Mouse (Mus musculus): ENCODE measurements around the gene Hcn2.

Gene Hcn2

DNA sequence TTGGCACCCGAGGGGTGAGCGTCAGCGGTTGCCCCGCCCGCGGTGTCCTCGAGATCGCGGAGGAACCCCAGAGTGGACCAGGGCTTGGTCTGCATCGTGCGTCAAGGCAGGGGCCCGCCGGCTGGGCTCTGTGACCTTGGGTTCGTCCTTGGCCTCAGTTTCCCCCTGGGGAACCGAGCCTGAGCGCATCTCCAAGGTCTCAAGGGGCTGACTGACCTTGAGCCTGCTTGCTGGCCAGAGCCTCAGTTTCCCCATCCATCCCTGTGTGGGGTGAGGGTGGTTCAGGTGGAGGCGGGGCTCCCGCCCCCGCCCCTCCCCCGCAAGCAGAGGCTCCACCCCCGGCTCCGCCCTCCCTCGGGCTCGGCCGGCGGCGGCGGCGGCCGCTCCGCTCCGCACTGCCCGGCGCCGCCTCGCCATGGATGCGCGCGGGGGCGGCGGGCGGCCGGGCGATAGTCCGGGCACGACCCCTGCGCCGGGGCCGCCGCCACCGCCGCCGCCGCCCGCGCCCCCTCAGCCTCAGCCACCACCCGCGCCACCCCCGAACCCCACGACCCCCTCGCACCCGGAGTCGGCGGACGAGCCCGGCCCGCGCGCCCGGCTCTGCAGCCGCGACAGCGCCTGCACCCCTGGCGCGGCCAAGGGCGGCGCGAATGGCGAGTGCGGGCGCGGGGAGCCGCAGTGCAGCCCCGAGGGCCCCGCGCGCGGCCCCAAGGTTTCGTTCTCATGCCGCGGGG lies at the start of gene Hcn2:
Gene Hcn2 (plus strand): TSS at position 381 of the 734 bp plus-strand sequence.
- DNase-seq (ENCODE audit: low read depth, low spot score): no peak

DNA sequence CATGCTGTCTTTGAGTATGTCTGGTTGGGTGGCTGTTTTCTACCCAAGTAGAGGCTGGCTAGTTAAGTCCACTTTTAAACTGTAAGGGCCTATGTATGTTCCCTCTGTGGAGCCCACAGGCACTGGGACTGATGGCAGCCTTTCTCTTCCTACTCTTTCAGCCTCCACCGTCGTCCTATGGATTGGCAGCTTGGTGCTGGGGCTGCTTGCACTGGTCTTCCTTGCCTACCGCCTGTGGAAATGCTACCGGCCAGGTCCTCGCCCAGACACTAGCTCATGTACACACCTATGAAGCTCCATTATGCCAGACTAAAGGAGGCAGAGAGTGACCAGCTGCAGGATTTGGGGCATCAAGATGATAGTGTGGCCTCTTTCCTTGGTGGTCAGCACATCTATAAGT lies 48.4 kb upstream of the Hcn2 start:
- no peak for DNase-seq (ENCODE audit: low read depth, low spot score)

GRCm38 (mm10) chr10:79668771-79669575 lies 47.5 kb upstream of the Hcn2 start, which contains the start of gene Tpgs1:
Gene Tpgs1, plus strand, starts transcription at chr10:79669369.
- DNase-seq (ENCODE audit: low read depth, low spot score): peak; percentile 98

DNA sequence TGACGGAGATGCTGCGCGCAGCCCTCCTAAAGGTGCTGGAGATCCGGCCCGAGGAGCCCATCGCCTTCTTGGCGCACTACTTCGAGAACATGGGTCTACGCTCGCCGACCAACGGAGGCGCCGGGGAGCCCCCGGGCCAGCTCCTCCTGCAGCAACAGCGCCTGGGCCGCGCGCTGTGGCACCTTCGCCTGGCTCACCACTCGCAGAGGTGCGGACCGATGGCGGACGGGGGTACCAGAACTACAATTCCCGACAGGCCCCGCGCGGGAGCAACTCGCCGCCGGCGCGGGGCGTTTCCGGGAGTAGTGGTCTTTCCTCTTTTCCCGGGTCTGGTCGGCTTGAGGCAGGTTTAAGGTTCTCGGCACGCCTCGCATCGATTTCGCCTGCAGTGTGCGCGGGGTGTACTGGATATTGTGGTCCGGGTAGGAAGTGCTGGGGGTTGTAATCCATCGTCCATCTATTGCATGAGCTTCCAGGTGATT lies 46.8 kb upstream of the Hcn2 start:
- DNase-seq (ENCODE audit: low read depth, low spot score): peak; percentile 83

- no peak for DNase-seq (ENCODE audit: low read depth, low spot score)
These were observed 46.2 kb upstream of the Hcn2 start for GRCm38 (mm10) chr10:79670071-79670888.

DNA sequence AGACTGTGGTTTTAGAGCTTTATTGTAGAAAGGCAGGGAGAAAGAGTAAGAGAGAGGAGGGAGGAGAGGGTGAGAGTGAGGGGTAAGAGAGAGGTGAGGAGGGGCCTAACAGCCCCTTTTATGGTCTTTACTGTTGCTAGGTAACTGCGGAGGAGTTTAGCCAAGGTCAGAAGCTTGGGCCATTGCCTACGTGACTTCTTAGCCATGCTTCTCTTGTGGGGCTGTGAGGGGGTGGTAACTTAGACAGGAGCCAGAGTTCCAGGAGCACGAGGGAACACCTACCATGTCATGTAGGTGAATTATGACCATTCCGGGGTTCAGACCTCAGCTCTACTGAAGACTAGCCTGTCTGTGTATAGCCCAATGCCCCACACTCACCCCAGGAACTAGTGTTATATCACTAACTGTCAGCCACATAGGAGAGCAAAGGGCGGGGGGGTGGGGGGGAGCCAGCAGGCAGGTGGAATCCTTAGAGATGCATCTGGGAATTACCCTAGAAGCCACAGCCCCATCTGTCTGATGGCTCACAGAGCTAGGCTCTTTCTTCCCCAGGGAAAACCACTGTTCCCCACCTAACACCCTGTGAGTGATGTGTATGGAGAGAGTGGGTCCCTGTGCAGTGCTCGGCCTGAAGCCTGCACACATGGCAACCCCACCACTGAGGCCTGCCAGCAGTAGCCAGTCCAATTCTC lies 44.9 kb upstream of the Hcn2 start:
- DNase-seq (ENCODE audit: low read depth, low spot score): no peak

GRCm38 (mm10) chr10:79672088-79672455 lies 44.4 kb upstream of the Hcn2 start:
- peak; percentile 23 for DNase-seq (ENCODE audit: low read depth, low spot score)

DNA sequence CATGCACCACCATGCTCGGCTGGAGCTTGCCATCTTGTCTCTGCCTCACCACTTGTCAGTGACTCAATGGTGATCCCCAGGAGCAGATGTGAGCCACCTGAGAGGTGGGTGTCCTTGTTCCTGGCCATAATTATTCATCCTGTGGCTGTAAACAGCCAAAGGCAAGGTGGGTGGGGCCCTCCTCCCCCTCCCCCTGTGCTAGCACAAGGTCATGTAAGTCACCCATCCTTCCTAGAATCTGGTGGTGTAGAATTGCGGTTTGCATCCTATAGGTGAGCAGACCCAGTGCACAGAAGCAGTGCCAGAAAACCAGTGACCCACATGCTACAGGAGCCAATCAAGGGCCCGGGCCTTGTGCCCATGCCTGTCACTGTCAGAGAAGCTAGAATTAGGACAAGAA lies 43.4 kb upstream of the Hcn2 start:
- DNase-seq (ENCODE audit: low read depth, low spot score): no peak

GRCm38 (mm10) chr10:79675346-79676035 lies 40.9 kb upstream of the Hcn2 start:
- no peak for DNase-seq (ENCODE audit: low read depth, low spot score)

- DNase-seq (ENCODE audit: low read depth, low spot score): no peak
These were observed 35.6 kb upstream of the Hcn2 start for GRCm38 (mm10) chr10:79680606-79681495.

DNA sequence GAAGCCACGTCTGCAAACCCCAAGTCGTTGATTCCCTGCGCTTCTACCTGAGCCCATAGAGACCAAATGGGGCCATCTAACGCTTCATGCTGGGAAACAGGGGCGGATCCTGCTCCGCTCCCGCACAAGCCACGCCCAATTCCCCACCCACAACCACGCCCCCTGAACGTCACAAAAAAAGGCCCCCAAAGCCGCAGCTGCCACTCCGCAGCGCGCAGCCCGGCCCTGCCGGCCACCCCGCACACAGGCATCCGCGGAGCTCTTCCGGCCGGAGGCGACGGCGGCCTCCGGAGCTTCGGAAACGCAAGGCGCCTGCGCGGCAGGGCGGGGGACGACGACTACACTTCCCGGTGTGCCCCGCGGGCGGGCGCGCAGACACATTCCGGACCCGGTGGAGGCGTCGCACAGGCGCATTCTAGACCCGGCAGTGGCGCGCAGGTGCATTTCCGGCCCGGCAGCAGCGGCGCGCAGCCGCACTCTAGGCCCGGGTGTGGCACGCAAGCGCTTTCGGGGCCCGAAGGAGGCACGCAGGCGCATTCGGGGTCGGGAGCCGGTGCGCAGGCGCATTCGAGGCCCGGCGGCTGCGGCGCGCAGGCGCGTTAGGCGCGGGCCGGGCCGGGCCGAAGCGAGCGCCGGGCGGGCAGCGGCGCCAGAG lies 34.7 kb upstream of the Hcn2 start, which contains the start of gene Cdc34:
Gene Cdc34 (plus strand): TSS at position 605 of the 655 bp plus-strand sequence.
- peak; percentile 100 for DNase-seq (ENCODE audit: low read depth, low spot score)

DNA sequence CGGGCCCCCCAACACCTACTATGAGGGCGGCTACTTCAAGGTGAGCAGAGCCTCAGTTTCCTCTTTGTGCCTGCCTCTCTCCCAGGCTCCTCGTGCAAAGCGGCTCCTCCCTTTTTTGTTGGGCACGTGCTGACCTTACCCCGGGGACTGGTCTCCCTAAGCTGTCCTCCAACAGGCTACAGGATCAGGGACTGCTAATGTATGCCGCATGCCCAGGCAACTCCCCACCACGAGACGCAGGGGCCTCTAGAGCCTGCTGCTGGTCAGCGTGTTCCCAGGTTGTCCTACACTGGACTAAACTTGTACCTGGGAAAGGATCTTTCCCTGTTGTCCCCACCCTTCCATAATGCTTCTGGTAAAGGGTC lies 33.9 kb upstream of the Hcn2 start:
- DNase-seq (ENCODE audit: low read depth, low spot score): peak; percentile 63

DNA sequence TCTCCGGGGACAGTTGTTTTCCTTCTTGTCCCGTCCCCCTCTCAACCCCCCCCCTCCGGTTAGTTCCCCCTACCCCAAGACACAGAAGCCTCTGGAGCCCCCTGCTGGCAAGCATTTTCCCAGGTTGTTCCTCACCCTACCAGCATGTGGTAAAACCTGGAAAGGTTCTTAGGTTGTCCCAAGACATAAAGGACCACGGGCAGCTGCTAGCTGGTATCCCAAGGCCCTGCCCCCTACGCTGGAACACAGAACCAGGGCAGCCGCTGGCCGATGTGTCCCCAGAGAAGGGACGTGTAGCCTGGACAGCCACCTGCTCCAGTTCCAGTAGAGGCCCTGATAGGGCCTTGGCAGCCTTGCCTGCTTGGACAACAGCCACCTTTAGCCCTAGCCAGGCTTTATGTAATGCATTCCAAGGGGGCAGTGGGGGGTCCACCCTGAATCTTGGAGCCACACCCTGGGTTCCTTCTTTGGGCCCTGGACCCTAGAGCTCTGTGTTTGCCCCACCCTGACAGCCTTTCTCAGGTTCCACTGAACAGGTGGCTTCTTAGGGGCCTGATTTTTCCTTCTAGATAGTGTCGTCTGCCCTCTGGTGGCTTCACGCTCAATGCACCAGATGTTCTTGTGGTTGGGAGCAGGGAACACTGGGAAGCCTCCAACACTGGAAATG lies 33.4 kb upstream of the Hcn2 start:
- peak; percentile 68 for DNase-seq (ENCODE audit: low read depth, low spot score)

GRCm38 (mm10) chr10:79683726-79684640 lies 32.5 kb upstream of the Hcn2 start:
- DNase-seq (ENCODE audit: low read depth, low spot score): no peak

DNA sequence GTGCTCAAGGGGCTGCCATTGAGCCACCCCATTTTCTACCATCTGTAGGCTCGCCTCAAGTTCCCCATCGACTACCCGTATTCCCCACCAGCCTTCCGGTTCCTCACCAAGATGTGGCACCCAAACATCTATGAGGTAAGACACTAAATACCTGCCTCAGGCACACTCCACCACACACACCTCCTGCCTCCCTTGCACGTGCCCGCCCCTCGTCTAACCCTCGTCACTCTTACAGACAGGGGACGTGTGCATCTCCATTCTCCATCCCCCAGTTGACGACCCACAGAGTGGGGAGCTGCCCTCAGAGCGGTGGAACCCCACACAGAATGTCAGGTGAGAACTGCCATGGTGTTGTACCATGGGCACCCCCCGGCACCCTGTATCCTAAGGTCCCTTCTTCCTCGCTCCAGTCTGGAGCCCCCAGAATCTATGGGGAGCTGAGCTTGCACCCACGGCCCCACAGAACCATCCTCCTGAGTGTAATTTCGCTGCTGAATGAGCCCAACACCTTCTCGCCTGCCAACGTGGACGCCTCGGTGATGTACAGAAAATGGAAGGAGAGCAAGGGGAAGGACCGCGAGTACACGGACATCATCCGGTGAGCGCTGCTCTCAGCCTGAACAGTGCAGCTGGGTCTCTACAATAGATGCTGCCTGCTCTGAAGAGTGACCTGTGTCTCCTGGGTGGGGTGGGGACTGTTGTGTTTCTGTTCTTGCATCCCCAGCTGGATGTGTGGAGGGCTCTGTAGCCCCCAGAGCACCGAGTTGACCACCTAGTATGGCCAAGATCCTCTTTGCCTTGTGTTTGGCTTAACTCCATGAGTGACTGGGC lies 31.4 kb upstream of the Hcn2 start:
- DNase-seq (ENCODE audit: low read depth, low spot score): no peak

DNA sequence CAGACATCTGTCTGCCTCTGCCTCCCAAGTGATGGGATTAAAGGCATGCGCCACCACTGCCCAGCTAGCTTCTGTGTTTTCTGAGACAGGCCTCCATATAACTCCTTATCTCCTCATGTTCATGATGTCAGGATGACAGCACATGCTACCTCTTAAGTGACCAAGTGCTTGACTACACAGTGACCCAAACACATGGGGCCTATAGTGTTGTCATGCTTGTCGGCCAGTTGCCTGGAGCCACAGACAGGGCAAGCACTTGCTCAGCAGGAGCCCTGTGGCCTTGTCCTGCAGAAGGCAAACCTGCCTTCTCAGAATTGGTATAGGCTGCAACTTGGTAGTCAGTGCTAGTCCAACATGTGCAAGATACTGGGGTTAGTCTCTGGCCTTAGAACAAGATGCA lies 30.2 kb upstream of the Hcn2 start:
- no peak for DNase-seq (ENCODE audit: low read depth, low spot score)

DNA sequence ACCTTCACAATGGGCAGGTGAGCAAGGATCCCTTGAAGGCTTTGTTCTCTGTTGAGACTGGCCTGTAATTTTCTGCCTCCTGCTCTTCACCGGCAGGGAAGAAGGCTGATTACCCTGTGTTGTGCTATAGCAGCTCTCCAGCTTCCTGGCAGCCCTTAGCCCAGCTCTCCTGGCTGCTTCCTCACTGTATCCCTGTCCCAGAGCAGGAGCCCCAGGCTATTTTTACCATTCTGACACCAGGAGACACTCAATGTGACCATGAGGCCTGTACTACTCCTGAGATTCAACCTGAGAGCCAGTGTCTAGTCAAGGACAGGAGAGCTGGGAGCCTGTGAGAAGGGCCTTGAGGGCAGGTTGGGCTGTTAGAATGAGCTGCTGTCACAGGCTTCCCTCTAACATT lies 29.7 kb upstream of the Hcn2 start:
- DNase-seq (ENCODE audit: low read depth, low spot score): no peak
